Mouse (Mus musculus) urinary bladder, postnatal 10 days (tissue): ENCODE results near the gene Itpripl2.

Experiments used
- DNase-seq: peaks from one replicate; pipeline ENCODE4 v3.0.0; 2022; ENCODE audit warnings: low spot score

The Itpripl2 gene

GRCm38 (mm10) chr7:118443895-118444485 lies 47.8 kb downstream of the Itpripl2 start:
- DNase-seq: no peak

GRCm38 (mm10) chr7:118443371-118443770 lies 48.4 kb downstream of the Itpripl2 start:
- DNase-seq: no peak

- DNase-seq: no peak
These were observed 50.2 kb downstream of the Itpripl2 start for GRCm38 (mm10) chr7:118441535-118441934.

GRCm38 (mm10) chr7:118437101-118437802 lies 54.5 kb downstream of the Itpripl2 start:
- DNase-seq: no peak
